Mouse (Mus musculus): ENCODE results near the gene Gm20661.
A peak's percentile ranks its signal among the peaks of the same experiment; 100 is the strongest.

The Gm20661 gene

DNA sequence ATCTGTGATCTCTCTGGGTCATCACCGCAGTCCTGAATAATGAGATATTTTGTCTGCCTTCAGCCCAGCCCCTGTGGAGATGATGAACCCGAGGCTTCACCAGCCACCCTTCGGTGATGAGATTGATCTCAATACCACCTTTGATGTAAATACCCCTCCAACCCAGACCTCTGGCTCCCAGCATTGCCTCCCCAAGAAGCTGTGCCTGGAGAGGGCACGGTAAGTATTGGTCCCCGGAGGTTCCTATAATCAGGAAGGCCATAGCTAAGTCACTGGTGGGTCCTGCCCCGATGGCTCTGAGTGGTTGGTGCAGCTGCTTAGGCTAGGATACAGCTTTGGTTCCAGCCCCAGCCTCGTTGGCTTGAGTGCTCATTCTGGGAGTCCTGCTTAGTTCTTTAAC, 14.3 kb upstream of the Gm20661 start:
- DNase-seq (ENCODE audit: low spot score), result no peak

DNA sequence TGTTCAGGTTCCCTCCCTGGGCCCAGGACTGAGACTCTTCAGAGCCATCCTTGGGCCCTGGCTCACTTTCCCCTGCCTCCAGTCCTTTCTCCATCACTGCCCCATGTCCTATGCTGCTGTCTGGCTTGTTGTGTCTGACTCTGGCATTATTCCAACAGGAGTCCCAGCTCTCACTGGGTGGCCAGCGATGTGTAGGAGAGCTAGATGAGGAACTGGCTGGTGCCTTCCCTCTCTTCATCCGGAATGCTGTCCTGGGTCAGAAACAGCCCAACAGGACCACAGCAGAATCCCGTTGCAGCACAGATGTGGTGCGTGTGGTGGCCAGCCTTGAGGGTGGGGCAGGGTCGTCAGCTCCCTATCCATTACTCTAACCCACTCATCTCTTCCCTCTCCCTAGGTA, 12.5 kb upstream of the Gm20661 start:
- no peak for DNase-seq (ENCODE audit: low spot score)

GRCm38 (mm10) chr9:107971690-107972541, 10.9 kb upstream of the Gm20661 start:
- DNase-seq (ENCODE audit: low spot score), result no peak

GRCm38 (mm10) chr9:107974491-107975171, 8.2 kb upstream of the Gm20661 start:
- DNase-seq (ENCODE audit: low spot score), result no peak

GRCm38 (mm10) chr9:107975399-107976386, 7.2 kb upstream of the Gm20661 start, which contains the start of gene Uba7:
Gene Uba7 (plus strand): TSS chr9:107975505.
- DNase-seq (ENCODE audit: low spot score), result peak; percentile 72

- no peak for DNase-seq (ENCODE audit: low spot score)
These were observed 4.0 kb upstream of the Gm20661 start for GRCm38 (mm10) chr9:107978815-107979214.

GRCm38 (mm10) chr9:107981684-107982605, 913 bp upstream of the Gm20661 start:
- no peak for DNase-seq (ENCODE audit: low spot score)

- peak; percentile 84 for DNase-seq (ENCODE audit: low spot score)
These were observed 598 bp downstream of the Gm20661 start for GRCm38 (mm10) chr9:107983421-107983890.

GRCm38 (mm10) chr9:107984052-107984753, 1.3 kb downstream of the Gm20661 start:
- DNase-seq (ENCODE audit: low spot score), result no peak

- no peak for DNase-seq (ENCODE audit: low spot score)
These were observed 1.8 kb downstream of the Gm20661 start for GRCm38 (mm10) chr9:107984754-107985055.

DNA sequence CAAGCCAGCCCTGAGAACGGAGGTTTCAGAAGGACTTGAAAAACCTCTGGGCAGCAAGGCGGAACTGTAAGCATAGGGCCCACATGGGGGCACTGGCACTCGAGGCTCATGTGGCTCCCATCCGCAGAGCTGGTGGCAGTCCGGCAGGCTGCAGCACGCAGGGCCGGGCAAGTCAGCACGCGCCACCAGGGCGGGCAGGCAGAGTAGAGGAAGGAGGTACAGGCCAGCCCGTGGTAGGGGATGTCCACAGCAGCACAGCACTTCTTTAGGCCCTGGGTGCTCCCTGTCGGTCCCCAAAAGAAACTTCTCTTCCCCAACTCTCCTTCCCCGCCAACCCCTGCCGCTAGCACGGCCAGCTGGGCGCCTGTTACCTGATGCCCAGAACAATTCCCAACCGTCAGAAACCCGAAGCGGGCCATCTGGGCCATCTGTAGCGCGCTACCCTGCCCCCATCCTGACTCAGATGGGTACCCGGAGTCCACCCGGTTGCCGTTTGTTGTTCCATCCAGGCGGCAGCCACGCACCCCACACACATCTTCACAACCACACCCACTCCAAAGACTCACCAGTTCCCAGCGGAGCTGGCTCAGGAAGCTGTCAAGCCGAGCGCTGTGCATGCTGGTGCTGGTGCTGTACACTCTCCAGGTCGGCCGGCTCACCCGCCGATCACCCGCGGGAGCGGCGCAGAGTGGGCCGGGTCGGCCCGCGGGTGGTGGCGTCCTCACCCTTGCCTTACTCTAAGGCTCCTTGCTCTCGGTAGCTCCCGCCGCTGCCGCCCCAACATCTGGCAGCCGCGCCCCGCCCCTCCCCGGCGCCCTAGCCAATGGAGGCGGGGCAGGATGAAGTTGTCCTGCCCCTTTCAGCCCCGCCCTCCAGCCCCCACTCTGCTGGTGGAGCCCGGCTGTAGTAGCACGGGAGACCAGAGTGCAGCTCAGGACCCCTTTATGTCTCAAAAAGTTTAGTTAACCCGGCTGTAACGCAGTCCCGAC, 2.6 kb downstream of the Gm20661 start, which contains the start of gene Inka1:
Gene Inka1, minus strand, starts transcription at position 749 of the 989 bp plus-strand sequence.
- DNase-seq (ENCODE audit: low spot score), result peak; percentile 89

DNA sequence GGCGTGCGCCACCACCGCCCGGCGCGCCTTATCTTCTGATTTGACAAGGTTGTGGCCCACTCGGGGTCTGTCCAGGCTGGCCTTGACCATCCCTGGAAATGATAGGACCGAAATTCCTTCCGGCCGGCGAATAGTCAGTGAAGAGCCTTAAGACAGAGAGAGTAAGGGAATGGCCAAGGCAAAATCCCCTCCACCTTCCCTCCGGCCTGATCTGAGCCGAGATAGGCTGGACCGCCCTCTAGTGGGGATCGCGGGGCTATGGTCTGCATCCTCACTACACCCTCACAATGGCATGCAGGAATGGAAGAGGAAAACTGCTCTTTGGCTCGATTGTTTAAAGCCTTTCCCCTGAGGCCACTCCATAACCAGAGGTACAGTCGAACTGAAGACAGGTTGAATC, 3.5 kb downstream of the Gm20661 start:
- peak; percentile 88 for DNase-seq (ENCODE audit: low spot score)

DNA sequence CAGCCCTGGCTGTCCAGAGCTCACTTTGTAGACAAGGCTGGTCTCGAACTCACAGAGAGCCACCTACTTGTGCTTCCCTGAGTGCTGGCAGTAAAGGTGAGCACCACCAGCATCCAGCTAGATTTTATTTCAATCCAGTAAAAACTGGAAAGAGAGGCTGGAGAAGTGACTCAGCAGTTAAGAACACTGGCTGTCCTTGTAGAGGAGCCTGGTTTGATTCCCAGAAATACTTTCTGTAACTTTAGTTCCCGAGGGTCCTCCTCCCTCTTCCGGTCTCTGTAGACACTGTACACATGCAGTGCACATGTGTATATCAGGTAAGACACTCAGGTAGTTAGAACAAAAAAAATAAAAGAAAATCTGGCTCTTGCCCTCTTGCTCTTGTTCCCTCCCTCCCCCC, 5.1 kb downstream of the Gm20661 start:
- DNase-seq (ENCODE audit: low spot score), result no peak

DNA sequence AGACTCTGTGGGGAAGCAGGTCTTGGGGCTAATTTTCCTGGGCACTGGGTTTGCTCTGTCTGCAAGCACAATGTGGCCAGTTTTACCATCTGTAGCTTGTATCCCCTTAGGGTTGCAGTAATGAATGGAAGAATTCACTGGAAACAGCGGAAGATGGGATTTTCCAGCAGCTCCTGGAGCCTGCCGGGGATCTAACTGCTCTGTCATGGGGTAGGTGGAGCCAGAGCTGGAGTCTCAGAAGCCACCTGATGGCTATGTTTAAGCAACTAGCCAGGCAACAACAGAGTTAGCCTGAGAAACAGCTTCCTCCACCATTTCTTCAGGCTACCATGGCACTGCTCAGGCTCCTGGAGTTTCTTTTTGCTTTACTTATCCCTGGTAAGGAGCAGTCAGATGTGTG, 9.3 kb downstream of the Gm20661 start, which contains the start of gene Cdhr4:
Gene Cdhr4, plus strand, starts transcription at position 301 of the 400 bp plus-strand sequence.
- no peak for DNase-seq (ENCODE audit: low spot score)

GRCm38 (mm10) chr9:107993013-107993412, 10.2 kb downstream of the Gm20661 start:
- no peak for DNase-seq (ENCODE audit: low spot score)

DNA sequence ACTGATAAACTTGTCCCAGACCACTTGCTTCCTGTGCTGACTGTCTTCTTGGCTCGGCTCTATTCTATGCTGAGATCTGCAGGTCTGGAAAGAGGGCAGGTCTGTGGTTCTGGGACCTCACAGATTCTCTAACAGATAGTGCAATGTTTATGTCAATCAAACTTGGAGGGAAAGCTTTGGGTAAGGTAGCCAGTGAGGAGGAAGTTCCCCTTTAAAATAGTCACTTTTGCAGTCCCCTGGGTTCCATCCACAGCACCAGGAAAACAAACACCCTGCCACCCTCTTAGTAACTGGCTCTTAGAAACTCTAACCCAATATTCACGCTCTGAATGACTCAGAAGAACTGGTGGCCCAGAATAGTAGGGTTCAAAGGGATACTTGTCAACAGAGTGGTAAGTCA, 11.6 kb downstream of the Gm20661 start:
- no peak for DNase-seq (ENCODE audit: low spot score)

DNA sequence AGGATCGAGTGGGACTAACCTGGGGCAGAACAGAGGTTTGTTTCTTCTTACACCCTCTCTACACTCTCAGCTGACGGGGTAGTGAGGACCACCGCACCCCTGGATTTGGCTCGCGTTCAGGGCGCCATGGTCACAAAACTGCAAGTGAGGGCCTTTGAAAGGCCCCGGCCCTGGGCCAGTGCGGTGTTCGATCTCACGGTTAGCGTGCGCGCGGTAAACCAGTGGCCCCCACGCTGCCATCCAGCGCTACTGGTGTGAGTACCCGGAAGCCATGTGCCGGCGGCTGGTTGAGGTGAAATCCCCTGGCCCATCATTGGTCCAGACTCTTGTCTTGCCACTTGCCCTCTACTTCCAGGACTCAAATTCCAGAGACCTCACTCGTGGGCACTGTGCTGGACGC, 12.7 kb downstream of the Gm20661 start:
- DNase-seq (ENCODE audit: low spot score), result no peak

DNA sequence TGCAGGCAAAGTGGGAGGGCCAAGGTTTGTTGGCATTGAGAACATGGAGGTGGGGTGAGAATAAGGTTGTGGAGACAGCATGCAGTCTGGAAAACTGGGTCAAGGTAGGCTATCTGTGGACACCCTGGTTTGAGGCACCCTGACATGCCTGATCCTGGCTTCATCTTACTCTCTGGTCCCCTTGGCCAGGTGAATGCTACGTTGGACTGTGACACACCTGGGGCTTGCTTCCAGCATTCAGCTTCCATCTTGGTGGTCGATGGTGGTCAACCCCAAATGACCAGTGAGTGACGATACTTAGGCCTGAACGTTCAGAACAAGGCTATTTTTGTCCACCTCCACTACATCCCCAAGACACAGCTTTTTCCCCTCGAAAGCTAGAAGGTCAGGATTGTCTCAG, 13.2 kb downstream of the Gm20661 start, which contains the start of gene Gm20662:
Gene Gm20662, plus strand, starts transcription at position 301 of the 400 bp plus-strand sequence.
- DNase-seq (ENCODE audit: low spot score), result no peak
